Mouse (Mus musculus): Measurements from ENCODE around the gene Atp6v0d1. TPM values are rescaled to one million over a fixed set of nuclear protein-coding genes. Genes with fewer than 3 reads are reported as not detected.
"Not testable (repeated sequence)": the region's sequence is repeated elsewhere in the genome, so short reads cannot be mapped to it uniquely, and the experiment has no call there.

The Atp6v0d1 gene
- total RNA-seq, 2 experiments from 2014 or later, result 305 to 349 TPM

DNA sequence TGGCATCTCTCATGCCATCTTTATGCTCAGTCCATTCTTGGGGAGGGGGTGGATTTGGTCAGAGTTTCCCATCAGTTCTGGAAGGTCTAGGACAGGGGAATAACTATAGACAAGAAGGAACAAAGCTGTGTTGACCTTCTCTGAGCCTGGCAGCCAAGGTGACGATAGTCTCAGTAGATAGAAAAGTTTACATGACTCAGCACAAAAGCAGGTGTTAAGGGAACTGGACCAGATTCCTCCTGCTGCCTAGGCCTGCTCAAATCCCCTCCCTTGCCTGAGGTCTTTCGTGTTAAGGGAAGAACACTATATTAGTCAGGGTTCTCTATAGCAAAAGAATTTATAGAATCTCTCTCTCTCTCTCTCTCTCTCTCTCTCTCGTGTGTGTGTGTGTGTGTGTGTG lies 13.9 kb upstream of the Atp6v0d1 start:
- intact Hi-C loops (cut with DNase I), result no loop called here
- no peak for DNase-seq (ENCODE audit: low spot score in 2 of 2)

DNA sequence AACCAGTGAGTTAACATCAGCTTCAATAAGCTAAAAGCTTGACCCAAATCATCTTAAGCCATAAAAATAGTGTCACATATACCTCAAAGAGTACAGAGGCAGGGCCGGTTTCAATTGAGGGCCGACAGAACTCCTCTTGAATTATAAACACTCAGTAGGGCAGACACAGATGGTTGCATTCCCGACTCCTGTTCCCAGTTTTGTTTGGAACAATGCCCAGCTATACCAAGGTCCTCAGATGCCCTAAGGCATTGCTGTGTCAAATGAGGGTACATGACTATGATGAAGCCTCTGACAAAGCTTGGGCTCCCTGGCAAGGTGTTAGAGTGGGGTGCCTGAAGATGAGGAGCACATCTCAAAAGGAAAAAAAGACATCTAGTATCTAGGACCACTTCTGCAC lies 9.7 kb upstream of the Atp6v0d1 start:
- no peak for DNase-seq (ENCODE audit: low spot score in 2 of 2)
- intact Hi-C loops (cut with DNase I), result no loop called here

DNA sequence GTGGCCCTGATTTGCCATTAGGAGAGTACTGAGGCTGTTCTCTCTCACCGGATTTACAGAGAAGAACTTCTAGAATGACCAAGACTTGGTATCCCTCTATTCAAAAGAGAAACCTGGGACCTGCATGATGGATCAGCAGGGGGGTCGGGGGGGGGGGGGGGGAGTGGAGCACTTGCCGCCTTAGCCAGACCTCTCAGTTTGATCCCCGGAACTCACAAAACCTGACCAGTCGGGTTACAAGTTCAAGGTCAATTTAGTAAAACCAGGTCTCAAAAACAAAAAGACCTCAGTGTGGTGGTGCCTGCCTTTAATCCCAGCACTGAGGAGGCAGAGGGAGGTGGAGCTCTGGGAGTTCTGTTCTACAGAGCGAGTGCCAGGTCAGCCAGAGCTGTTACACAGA lies 8.9 kb upstream of the Atp6v0d1 start:
- intact Hi-C loops (cut with DNase I), result no loop called here
- no peak for DNase-seq (ENCODE audit: low spot score in 2 of 2)

DNA sequence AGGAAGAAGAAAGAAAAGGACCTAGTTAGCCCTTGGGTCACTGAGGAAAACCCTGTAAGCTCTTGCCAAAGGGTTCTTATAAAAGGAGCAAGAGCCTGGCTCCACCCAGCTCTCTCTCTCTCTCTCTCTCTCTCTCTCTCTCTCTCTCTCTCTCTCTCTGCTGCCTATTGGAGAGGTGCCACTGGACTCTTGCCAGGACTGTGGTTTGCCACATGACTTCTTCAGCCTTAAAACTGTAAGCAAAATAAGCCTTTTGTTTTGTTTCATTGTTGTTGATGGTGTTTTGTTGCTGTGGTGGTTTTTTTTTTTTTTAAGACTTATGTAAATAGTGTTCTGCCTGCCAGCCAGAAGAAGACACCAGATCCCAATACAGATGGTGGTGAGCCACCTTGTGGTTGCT lies 7.6 kb upstream of the Atp6v0d1 start:
- DNase-seq (ENCODE audit: low spot score in 2 of 2), result no peak
- intact Hi-C loops (cut with DNase I), result no loop called here

DNA sequence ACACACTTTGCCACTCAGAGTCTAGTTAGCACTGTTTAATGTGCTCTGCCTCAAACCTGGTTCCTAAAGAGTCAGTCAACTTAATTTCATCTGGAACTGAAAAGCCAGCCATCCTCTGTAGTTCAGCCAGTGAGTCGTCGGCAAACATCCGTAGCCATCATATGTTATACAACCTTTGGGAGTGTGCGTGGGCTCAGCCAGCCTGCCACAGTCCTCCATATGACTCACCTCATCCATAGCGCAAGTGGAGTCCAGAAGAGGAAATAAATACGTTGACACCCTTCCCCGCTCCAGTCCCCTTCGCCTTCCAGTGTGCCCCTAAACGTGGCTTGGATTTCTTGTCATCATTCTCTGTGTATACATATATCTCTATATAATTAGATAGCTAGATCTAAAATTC lies 6.0 kb upstream of the Atp6v0d1 start:
- peak; percentile 39 to 40 for DNase-seq (ENCODE audit: low spot score in 2 of 2)
- intact Hi-C loops (cut with DNase I), result no loop called here

DNA sequence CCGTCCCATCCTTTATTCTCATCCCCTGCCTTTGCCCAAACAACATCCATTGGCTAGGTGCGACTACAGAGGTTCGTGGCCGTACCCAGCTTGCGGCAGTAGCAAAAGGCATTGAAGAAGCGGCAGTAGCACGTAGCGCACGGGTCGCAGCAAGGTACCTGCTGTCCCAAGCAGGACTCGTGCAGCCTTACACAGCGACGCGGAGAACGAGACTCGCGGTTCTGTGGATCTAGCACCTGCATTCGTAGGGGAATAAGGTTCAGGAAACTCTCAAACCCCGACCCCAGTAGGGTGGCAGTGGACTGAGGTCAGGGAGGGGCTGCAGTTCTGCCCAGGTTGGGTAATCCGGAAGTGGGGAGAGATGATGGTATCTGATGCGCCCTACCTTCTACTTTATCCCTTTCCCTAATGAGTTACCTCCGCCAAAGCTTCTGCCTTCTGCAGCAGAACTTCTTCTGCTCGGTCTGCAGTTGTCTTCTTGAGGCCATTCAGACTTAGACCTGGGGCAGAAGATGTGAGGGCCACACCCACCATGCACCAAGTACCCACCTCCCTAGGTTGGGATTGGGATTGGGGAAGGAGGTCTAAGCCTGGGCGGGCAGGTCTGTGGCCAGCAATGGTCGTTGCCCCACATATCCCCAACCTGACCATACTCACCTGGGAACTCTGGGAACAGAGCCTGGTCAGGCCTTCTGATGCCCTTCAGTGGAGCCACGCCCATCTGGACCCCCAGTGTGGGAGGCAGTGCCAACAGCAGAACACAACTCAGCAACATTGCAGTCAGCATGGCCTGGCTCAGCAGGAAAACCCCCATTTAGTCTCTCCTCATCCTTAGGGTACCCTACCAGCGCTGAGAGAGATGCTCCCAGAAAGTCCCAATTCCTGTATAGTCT lies 1.1 kb upstream of the Atp6v0d1 start:
- intact Hi-C loops (cut with DNase I), result loop anchor here (1.0 to 2.0 kb wide), 2 partner anchors 40 to 69 kb away; partner anchors contain the start of gene Ctcf
- DNase-seq (ENCODE audit: low spot score in 2 of 2), result peak in 1 of 2 experiments; percentile 14

DNA sequence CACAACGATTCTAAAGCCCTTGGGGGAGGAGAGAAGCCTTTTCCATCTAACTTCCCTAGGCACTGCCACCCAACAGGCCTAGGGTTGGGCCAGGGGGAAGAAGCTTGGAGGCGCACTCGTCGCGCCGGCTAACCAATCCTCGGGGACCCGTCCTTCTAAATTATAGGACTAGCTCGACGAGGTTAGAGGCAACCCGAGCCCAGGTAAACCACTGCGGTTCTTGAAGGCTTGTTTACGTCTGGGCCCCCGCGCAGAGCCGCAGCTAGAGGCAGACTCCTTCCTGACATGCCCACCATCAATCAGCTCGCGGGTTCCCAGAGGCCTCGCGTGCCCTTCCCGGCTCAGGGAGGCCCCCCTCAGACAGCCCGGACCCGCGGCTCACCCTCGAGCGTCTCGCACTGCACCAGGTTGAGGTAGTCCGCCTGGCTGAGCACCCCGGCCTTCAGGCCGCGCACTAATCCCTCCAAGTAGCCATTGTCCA lies 406 bp downstream of the Atp6v0d1 start:
- no peak for DNase-seq (ENCODE audit: low spot score in 2 of 2)
- intact Hi-C loops (cut with DNase I), result no loop called here

DNA sequence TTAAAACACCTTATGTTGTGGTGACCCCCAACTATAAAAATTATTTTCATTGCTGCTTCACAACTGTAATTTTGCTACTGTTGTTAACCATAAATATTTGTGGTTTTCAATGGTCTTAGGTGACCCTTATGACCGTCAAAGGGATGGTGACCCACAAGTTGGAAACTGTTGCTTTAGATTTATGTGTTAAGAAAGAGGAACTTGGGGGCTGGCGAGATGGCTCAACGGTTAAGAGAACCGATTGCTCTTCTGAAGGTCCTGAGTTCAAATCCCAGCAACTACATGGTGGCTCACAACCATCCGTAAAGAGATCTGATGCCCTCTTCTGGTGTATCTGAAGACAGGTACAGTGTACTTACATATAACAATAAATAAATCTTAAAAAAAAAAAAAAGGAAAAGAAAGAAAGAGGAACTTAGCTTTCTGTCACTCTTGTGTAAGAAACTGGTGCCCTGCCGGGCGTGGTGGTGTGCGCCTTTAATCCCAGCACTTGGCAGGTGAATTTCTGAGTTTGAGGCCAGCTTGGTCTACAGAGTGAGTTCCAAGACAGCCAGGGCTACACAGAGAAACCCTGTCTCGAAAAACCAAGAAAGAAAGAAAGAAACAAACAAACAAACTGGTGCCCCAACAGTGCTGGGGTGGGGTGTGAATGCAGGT lies 1.1 kb downstream of the Atp6v0d1 start:
- intact Hi-C loops (cut with DNase I); DNase-seq (ENCODE audit: low spot score in 2 of 2): not testable (repeated sequence)

DNA sequence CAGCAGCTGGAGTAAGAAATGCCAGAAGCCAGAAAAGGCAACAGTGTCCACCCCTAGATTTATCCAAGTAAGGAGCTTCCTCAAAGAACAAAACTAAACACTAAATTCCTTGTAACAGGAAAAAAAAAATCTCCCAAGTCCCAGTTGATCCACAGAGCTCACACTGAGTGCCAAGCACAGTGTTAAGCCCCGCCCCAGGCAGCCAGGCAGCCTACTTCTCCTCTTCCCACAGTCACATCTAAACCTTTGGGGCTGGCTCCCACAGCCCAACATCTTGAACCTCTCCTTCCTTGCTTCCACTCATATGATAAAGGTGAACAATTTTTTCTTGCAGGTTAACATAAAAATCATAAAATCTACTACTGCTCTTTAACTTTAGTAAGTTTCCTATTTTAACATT lies 2.0 kb downstream of the Atp6v0d1 start:
- DNase-seq (ENCODE audit: low spot score in 2 of 2), result no peak
- intact Hi-C loops (cut with DNase I), result no loop called here

DNA sequence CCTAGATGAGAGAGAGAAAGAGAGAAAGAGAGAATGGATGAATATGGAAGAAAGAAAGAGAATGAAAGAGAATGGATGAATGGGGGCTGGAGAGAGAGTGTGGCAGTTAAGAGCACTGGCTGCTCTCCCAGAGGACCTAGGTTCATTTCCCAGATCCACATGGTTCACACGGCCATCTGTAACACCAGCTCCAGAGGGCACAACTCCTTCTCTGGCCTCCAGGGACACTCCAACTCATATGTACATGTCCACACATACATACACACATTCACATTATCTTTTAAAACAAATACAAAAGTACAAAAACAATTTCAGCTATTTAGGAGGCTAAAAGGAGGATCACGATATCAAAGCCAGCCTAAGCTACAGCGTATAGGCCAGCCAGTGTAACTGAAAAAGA lies 3.0 kb downstream of the Atp6v0d1 start:
- intact Hi-C loops (cut with DNase I), result no loop called here
- no peak for DNase-seq (ENCODE audit: low spot score in 2 of 2)

DNA sequence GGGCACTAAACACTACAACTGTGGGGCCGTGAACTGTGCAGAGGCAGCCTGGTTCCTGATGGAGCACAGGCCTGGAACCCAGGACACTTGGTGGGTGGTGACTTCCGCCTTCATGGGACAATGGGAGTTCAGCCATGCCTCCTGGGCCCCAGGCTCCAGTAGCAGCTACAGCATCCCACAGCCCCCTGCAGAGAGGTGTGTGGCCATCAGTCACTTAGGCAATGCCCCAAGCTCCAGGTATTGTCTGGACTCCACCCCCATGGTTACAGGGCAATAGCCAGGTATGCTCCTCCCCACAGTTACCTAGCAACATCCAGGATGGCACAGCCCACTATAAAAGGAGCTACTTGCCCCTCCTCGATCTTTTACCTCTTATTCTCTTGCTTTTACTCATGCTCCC lies 10.6 kb downstream of the Atp6v0d1 start:
- no peak for DNase-seq (ENCODE audit: low spot score in 2 of 2)

DNA sequence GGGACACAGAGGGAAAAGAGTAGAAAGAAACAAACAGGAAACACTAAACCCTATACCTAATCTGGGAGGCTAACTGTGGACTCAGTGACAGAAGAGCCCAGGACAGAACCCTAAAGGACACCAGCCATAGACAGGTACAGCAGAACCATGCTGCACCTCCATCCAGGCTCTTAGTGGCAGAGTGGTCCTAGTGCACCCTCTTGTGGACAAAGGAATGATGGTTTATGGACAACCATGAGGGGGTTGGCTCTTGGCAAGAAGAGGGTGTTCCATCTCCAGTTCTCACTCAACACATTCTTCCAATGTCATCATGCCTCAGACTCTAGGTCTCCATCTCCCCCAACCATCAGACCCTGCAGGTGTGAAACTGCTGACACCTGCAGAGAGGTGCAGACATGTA lies 11.8 kb downstream of the Atp6v0d1 start:
- intact Hi-C loops (cut with DNase I), result loop anchor here (2.0 to 5.0 kb wide), 2 partner anchors 21 to 37 kb away; partner anchors contain the start of gene Hsd11b2

More for the DNA sequence above, 10.6 kb downstream of the Atp6v0d1 start:
- intact Hi-C loops (cut with DNase I), result loop anchor here (2.0 kb wide), 1 partner anchor 22 kb away; no protein-coding TSS in a partner anchor

DNA sequence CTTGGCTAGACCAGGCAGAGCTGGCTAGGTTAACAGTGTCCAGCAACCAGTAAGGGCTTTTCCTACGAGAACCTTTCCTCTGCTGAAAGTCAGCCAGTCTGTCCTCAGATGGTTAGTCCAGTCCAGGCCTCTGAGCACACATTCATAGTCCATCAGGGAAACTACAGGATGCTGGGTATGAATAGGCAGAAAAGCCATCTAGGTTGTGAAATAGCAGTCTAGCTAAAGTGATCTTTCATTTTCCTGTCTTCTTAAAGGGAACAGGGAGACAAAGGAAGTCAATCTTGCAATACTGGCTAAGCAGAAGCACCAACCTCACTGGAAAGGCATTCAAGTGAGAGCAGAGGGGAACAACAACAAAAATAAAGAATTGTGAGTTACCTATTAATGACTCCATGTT lies 13.0 kb downstream of the Atp6v0d1 start:
- intact Hi-C loops (cut with DNase I), result loop anchor here (5.0 kb wide), 1 partner anchor 36 kb away; the partner anchor contains the start of gene Hsd11b2

More for the DNA sequence above, 11.8 kb downstream of the Atp6v0d1 start:
- DNase-seq (ENCODE audit: low spot score in 2 of 2), result peak; percentile 36 to 54

DNA sequence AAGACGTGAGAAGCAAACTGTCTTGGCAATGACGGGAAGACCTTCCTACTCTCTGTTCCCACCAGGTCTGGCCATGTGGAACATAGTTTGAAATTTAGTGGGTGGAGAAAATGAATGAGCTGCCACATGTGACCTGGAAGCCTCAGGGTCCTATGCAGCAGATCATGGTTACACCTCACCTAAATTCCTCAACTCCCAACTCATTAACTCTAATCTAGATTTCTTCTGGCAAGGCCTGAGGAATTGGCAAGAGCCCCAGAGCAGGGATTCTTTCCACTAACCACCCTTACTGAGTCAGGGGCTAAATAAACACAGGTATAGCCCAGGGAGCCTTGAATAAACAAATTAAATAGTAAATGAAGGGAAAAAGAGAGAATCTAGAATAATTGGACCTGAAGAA lies 13.8 kb downstream of the Atp6v0d1 start:
- intact Hi-C loops (cut with DNase I), result loop anchor here (5.0 kb wide), 1 partner anchor 35 kb away; the partner anchor contains the start of gene Hsd11b2
- no peak for DNase-seq (ENCODE audit: low spot score in 2 of 2)

More for the DNA sequence above, 13.0 kb downstream of the Atp6v0d1 start:
- DNase-seq (ENCODE audit: low spot score in 2 of 2), result no peak

DNA sequence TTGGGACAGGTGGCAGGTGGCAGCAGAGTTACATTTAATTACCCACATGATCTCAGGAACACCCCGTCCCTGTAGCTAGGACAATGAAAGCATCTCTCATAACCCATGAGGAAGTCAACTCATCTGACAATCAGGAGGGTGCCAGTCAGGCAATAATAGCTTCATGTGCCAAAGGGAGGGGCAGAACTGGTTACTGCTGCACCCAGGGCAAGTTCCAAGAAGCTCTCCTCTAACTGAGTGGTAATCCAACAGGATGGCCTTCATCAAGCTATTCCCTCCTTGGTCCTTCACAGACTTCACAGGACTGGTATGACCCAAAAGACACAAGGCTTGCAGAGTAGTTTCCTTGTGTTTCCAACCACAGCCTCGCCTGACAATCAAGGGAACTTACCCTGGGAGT lies 15.8 kb downstream of the Atp6v0d1 start:
- no peak for DNase-seq (ENCODE audit: low spot score in 2 of 2)
- intact Hi-C loops (cut with DNase I), result loop anchor here (5.0 kb wide), 1 partner anchor 33 kb away; the partner anchor contains the start of gene Hsd11b2

DNA sequence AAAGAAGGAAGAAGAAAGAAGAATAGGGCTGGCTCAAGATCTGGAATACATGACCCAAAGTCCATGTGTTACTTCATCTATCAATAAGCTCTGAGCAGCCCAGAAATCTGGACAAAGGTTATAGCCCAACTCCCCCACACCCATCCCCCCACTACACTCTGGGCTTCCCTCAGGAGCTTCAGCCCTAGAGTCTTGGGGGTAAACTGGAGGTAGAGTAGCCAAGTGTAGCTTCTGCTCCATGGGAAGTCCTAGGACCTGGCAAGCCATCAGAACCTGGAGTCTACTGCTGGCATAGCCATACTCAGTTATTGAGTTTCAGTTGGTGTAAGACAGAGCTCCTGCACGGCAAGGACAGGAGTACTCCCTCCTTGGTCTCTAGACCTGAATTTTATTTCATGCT lies 16.3 kb downstream of the Atp6v0d1 start:
- intact Hi-C loops (cut with DNase I), result no loop called here
- no peak for DNase-seq (ENCODE audit: low spot score in 2 of 2)

DNA sequence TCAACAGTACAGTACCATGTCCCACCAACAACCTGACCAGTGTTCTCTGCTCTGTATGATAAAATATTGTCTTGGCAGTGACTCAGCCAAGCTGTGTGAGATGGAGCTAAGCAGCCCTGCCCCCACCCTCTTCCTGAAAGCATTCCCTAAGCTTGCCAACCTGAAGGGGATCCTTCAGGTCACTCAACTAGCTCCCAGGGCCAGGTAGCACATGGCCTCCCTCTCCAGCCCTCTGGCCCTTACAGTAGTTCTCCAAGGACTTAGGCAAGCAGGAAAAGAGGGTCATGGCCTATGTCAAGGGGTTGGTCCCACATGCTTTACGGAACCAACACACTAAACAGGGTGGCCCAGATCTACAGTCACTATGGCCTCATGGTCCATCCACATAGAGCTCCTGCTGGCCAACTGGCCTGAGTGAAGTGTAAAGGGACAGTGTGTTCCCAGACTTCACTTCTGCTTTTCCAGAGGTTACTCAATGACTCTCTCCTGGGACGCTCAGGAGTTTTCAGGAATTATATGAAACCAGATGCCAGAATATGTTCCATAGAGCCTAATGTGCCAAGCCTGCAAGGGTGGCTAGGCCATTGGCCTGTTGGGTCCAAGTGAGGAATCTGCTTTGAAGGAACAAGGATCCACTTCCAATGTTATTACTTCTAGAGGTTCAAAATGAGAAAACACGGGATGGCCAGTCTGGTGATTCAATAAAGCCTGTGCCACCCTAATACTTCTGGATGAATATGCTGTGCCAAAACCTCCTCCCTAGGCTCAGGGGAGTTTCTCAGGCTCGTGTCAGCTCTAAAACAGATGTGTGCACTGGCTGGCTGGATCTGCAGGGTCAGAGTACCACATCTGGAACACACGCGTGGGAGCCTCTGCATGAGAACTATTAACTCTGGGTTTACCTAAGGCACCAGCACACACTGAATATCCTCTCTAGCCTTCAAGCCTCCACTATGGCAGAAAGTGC lies 19.2 kb downstream of the Atp6v0d1 start:
- DNase-seq (ENCODE audit: low spot score in 2 of 2), result no peak
- intact Hi-C loops (cut with DNase I), result no loop called here

DNA sequence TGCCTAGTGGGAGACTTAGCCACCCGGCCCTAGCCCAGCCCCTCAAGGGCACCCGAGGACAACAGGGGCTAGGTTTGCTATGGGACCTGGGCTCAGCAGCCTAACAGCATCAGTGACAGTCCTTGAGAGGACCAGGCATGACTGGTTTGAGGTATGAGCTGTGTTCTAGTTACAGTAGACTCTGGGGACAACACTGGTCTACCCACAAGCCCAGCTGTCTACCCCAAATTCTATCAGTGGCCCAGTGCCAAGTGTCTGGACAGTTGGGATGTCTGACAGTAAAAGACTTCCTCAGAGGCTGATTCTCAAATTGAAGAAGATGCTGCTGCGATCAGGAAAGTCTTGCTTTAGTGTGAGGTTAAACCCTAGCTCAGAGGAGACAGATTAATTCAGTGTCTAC lies 20.6 kb downstream of the Atp6v0d1 start:
- DNase-seq (ENCODE audit: low spot score in 2 of 2), result peak in 1 of 2 experiments; percentile 37
- intact Hi-C loops (cut with DNase I), result no loop called here

DNA sequence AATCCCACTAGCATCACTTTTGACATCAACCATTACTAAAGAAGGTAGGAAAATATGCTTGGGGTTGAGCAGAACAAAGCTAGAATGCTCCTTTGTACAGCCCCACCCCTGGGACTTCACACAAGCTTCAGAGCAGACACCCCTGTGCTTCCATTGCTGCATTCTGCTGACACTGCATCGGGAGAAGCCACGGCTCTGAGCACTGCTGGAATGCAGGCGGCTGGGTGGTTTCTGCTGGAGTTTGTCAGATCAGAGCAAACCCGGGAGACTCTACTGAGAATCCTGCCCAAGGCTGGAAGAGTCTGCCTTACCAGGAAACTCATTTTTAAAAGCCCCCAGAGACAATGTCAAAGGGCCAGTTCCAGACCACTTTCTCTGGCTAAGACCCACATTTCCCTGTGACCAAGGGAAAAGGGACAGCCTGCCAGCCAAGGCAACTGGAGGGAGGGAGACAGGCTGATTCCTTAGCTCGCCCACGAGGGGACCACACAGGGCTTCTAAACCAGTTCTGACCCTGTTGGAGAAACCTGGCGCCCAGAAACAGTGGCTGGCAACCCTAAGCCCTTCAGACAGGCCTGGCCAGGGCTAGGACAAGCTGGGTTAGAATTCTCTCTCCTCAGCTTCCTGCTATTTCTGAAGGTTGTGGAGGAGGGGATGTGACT lies 21.2 kb downstream of the Atp6v0d1 start:
- intact Hi-C loops (cut with DNase I), result no loop called here
- peak in 1 of 2 experiments; percentile 23 for DNase-seq (ENCODE audit: low spot score in 2 of 2)

Measured in left cerebral cortex, postnatal 36 days (tissue).